Mouse (Mus musculus) liver, embryonic 12.5 days (tissue): ENCODE data around the gene Zfyve21. TPM values are rescaled to one million over a fixed set of nuclear protein-coding genes. Genes with fewer than 3 reads are reported as not detected.

ENCODE experiments used
- ATAC-seq: fragments of 200-750 bp; cut with Nextera tagmentation; 2 replicates; pipeline ENCODE4 v1.8.0; 2017; ENCODE audit warnings: moderate number of reproducible peaks, mild to moderate bottlenecking, moderate library complexity
- H3K27ac ChIP-seq: fragments of 300-500 bp; sonication (generic); 2 replicates; pipeline ENCODE4 v1.5.1; 2016; ENCODE audit warnings: mild to moderate bottlenecking
- H3K27me3 ChIP-seq: fragments of 300-500 bp; sonication (generic); replicated peaks from 2 replicates; pipeline ENCODE4 v1.6.1; 2016; ENCODE audit warnings: mild to moderate bottlenecking, moderate library complexity
- H3K36me3 ChIP-seq: fragments of 300-500 bp; sonication (generic); 2 replicates; pipeline ENCODE4 v1.6.1; 2016; ENCODE audit warnings: mild to moderate bottlenecking, moderate library complexity
- H3K4me1 ChIP-seq: fragments of 300-500 bp; sonication (generic); 2 replicates; pipeline ENCODE4 v1.6.1; 2016
- H3K4me2 ChIP-seq: fragments of 300-500 bp; sonication (generic); 2 replicates; pipeline ENCODE4 v1.6.1; 2016; ENCODE audit warnings: mild to moderate bottlenecking, moderate library complexity
- H3K4me3 ChIP-seq: fragments of 300-500 bp; sonication (generic); 2 replicates; pipeline ENCODE4 v1.5.1; 2016; ENCODE audit warnings: mild to moderate bottlenecking, moderate library complexity
- H3K9ac ChIP-seq: fragments of 300-500 bp; sonication (generic); 2 replicates; pipeline ENCODE4 v1.6.1; 2016; ENCODE audit warnings: mild to moderate bottlenecking, moderate library complexity
- H3K9me3 ChIP-seq: fragments of 300-500 bp; sonication (generic); replicated peaks from 2 replicates; pipeline ENCODE4 v1.6.1; 2016; ENCODE audit warnings: mild to moderate bottlenecking, moderate library complexity
- WGBS: fragments of 180-500 bp; shearing (Covaris S2); methylation state at CpG from one replicate; pipeline ENCODE4 v1.1.7; 2016; ENCODE audit not compliant: insufficient replicate concordance; 5-methylcytosine and 5-hydroxymethylcytosine counted together
- polyA plus RNA-seq: library from polyadenylated mRNA; unstranded; fragments of >200 nt; fragmentation: Nextera tagmentation; extraction: Ambion mirVana; gene quantifications from 2 replicates; pipeline ENCODE4 v1.2.1, GENCODE M21; 2016

Zfyve21 gene
- polyA plus RNA-seq, 1 experiment from 2014 or later, result 61.9 TPM

DNA sequence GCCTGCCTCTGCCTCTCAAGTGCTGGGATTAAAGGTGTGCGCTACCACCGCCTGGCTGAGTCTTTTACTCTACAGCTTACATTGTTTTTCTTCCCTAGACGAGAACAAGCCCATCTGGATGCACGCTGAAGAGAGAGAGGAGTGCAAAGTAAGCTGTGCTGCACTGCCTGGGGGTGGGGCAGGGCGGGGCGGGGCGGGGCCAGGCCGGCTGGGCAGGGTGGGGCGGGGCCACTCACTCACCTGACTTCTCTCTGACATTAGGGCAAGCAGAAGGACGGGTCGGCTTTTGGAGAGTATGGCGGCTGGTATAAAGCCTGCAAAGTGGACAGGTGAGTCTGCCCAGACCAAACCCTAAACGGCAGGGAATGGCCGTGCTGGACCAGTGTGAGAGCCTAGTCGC is 28.8 kb upstream of the Zfyve21 start:
- peaks cover 27% of the 10 kb centered on the region for H3K4me1 ChIP-seq
- no peak overlapping the region for H3K27ac ChIP-seq
- H3K27me3 ChIP-seq, result no peaks in the 10 kb centered on the region
- WGBS, result 59% methylated on average over 15 of the region's 15 CpGs
- H3K9ac ChIP-seq, result no peak overlapping the region
- H3K36me3 ChIP-seq, result peaks cover 98% of the 10 kb centered on the region
- no peak overlapping the region for H3K4me2 ChIP-seq
- no peaks in the 10 kb centered on the region for H3K9me3 ChIP-seq
- ATAC-seq, result no peak
- no peak overlapping the region for H3K4me3 ChIP-seq

DNA sequence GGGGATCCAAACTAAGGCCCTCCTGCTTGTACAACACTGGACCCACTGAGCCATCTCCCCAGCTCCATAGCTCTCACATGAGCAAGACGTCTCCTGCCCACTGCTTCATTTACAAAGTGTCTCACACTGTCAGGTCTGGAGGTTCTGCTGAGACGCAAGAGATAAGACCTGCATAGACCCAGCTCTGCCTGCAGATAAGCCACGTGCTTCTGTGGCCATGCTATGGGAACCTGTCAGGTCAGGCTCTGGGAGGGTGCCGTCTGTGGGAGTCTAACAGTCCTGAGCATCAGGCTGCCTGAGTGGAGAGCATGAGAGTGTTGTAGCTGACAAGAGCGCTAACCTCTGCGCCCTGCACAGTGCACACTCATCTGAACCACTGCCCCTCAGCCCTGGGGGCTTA is 27.0 kb upstream of the Zfyve21 start:
- Histone ChIP-seq H3K9me3 (no peaks in the 10 kb centered on the region), H3K36me3 (peaks cover 98% of the 10 kb centered on the region), H3K27ac (no peak overlapping the region), H3K4me3 (no peak overlapping the region), H3K4me1 (peaks cover 32% of the 10 kb centered on the region), H3K9ac (no peak overlapping the region), H3K27me3 (no peaks in the 10 kb centered on the region), H3K4me2 (no peak overlapping the region)
- peak; percentile 83 for ATAC-seq
- 45% methylated on average over 6 of the region's 6 CpGs for WGBS

DNA sequence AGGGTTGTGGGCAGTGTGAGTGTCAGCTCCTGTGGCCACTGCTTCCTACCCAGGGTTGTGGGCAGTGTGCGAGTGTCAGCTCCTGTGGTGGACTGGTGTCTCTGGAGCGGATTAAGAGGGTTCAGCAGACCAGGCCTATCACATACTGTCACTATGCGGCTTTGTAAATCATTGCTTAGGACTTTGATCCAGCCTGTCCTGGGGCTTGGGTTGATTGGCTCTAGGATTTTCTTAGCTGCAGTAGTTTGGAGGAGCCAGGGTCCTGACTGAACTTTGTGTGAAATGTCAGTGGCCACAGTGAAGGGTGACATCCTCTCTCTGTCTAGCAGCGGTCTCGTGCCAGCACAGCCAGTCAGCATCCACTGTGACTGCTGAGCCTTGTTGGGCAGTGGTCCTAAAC is 23.9 kb upstream of the Zfyve21 start:
- Histone ChIP-seq H3K9me3 (no peaks in the 10 kb centered on the region), H3K36me3 (peaks cover 99% of the 10 kb centered on the region), H3K4me2 (no peak overlapping the region), H3K27me3 (no peaks in the 10 kb centered on the region), H3K27ac (peak overlapping the region; percentile 66), H3K4me1 (peaks cover 40% of the 10 kb centered on the region), H3K4me3 (no peak overlapping the region), H3K9ac (no peak overlapping the region)
- peak; percentile 10; the same call in 1 of the 2 replicates for ATAC-seq
- WGBS, result 90% methylated on average over 5 of the region's 5 CpGs

DNA sequence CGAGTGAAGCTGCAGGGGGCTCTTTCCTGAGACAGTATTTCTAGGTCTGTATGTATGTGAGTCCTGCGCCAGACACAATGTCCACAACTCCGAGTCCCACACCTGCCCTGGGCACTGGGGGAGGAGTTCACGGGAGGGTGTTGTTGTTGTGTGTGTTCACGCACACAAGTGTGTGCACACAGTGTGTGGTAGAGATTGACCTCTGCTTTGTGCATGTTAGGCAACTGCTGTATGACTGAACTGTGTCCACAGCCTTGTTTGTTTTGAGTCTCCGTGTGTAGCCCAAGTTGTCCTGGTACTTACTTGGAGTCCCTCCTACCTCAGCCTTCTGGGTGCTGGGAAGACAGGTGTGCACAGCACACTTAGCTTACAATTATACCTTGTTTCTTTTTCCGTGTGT is 23.3 kb upstream of the Zfyve21 start:
- Histone ChIP-seq H3K9me3 (no peaks in the 10 kb centered on the region), H3K9ac (no peak overlapping the region), H3K27ac (peak overlapping the region; percentile 57; the same call in 1 of the 2 replicates), H3K4me3 (no peak overlapping the region), H3K4me1 (peaks cover 35% of the 10 kb centered on the region), H3K36me3 (peaks cover 99% of the 10 kb centered on the region), H3K27me3 (no peaks in the 10 kb centered on the region), H3K4me2 (no peak overlapping the region)
- WGBS, result 79% methylated on average over 7 of the region's 7 CpGs
- no peak for ATAC-seq

- Histone ChIP-seq H3K9me3 (no peaks in the 10 kb centered on the region), H3K27me3 (no peaks in the 10 kb centered on the region), H3K4me1 (peaks cover 27% of the 10 kb centered on the region), H3K4me2 (no peak overlapping the region), H3K4me3 (no peak overlapping the region), H3K36me3 (peaks cover 99% of the 10 kb centered on the region), H3K9ac (no peak overlapping the region), H3K27ac (no peak overlapping the region)
- 83% methylated on average over 13 of the region's 13 CpGs for WGBS
- no peak for ATAC-seq
Observed at GRCm38 (mm10) chr12:111791474-111792104, 22.4 kb upstream of the Zfyve21 start.

DNA sequence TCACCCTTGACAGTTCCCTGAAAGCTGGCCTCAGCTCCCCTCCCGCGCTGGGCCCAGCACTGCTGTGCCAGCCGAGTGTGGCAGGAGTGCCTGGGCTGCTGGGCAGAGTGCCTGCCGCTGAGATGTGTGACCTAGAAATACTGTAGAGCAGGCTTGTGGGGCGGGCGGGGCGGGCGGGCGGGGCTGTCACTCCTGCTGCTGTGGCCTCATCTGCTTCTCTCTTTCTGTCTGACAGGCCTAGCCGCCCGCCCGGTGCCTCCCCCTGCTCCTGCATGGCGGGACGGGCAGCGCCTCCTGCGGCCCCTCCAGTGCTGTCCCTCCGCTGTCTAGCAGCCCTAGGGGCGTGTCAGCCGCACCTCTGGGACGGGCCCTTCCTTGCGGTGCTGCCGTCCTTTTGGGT is 19.9 kb upstream of the Zfyve21 start:
- Histone ChIP-seq H3K36me3 (peaks cover 93% of the 10 kb centered on the region), H3K9ac (peak overlapping the region; percentile 28), H3K4me1 (peaks cover 19% of the 10 kb centered on the region), H3K4me2 (peak overlapping the region; percentile 38), H3K27ac (no peak overlapping the region), H3K9me3 (no peaks in the 10 kb centered on the region), H3K27me3 (no peaks in the 10 kb centered on the region), H3K4me3 (no peak overlapping the region)
- 40% methylated on average over 22 of the region's 22 CpGs for WGBS
- peak; percentile 73 for ATAC-seq

DNA sequence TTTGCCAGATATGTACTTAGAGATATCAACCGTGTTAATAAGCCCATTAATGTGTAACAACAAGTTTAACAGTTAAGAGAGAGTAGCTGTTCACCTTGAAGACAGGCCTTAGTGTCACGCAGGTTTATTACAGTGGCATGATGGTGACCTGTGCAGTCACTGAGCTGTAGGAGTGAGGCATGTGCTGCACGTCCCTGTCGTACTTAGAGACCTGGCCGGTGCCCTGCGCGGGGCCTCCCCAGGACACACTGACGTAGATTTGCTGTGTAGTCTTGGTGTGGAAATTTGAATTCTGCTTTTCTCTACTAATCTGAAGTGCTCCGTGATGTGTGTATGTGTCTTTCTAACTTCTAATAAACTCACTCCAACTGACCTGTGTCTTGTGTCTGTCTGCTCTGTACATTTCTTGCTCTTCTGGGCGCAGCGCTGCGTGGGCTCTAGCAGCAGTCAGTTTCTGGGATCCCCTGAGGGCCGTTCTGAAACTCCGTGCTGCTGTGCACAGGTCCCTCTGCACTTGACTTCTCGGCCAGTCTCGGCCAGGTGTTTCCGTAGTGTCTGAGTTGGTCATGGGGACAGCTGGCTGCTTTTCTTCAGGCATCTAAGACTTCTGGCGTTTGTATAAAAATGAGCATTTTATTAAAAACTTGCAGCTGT is 19.3 kb upstream of the Zfyve21 start:
- no peak for ATAC-seq
- Histone ChIP-seq H3K4me1 (peaks cover 19% of the 10 kb centered on the region), H3K36me3 (peaks cover 92% of the 10 kb centered on the region), H3K4me3 (no peak overlapping the region), H3K27ac (no peak overlapping the region), H3K4me2 (peak overlapping the region; percentile 38), H3K27me3 (no peaks in the 10 kb centered on the region), H3K9ac (peak overlapping the region; percentile 28; the same call in 1 of the 2 replicates), H3K9me3 (no peaks in the 10 kb centered on the region)
- 89% methylated on average over 18 of the region's 18 CpGs for WGBS

- no peak for ATAC-seq
- WGBS, result 89% methylated on average over 28 of the region's 28 CpGs
Observed at GRCm38 (mm10) chr12:111795180-111795895, 18.6 kb upstream of the Zfyve21 start.

DNA sequence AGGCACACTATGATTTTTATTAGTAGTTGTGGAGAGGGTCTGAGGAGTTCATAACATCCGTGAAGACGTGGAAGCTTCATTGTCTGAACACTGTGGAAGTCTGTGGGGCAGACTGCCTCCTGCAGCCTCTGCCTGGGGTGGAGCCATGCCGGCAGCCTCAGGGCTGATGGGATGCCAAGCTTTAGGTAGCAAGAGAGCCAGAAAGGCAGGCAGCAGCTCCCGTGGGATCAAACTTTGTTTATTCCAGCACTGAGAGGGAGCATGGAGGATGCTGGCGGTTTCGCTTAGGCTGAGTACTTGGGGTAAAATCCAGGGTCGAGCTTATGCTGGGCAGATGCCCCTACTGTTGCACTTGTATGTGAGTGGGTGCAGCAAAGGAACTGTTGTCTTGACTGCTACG is 16.7 kb upstream of the Zfyve21 start:
- Histone ChIP-seq H3K27ac (no peak overlapping the region), H3K4me3 (no peak overlapping the region), H3K9ac (no peak overlapping the region), H3K4me1 (peaks cover 14% of the 10 kb centered on the region), H3K4me2 (no peak overlapping the region), H3K9me3 (no peaks in the 10 kb centered on the region), H3K27me3 (no peaks in the 10 kb centered on the region), H3K36me3 (peaks cover 91% of the 10 kb centered on the region)
- 81% methylated on average over 8 of the region's 8 CpGs for WGBS
- no peak for ATAC-seq

More at GRCm38 (mm10) chr12:111795180-111795895, 18.6 kb upstream of the Zfyve21 start:
- H3K4me2 ChIP-seq, result no peak overlapping the region
- H3K36me3 ChIP-seq, result peaks cover 92% of the 10 kb centered on the region
- no peak overlapping the region for H3K9ac ChIP-seq
- no peak overlapping the region for H3K4me3 ChIP-seq
- H3K27ac ChIP-seq, result no peak overlapping the region
- H3K4me1 ChIP-seq, result peaks cover 19% of the 10 kb centered on the region
- no peaks in the 10 kb centered on the region for H3K9me3 ChIP-seq
- no peaks in the 10 kb centered on the region for H3K27me3 ChIP-seq

DNA sequence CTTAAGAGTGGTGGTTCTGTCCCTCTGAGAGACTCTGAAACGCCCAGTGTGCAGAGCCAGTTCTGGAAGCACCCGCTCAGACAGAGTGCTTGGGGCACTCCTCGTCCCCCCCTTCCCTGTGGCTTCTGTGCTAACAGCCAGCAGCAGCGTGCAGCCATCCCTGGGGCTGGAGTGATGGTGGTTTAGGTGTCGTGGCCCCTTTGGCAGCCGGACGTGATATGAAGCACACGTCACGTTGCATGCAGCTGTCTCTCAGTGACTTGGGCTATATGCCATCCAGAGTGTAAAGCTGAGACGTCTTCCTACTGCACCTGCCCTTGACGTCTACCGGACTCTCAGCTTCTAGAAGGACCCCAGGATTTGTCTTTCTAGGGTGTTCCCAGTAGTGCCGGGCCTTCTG is 15.5 kb upstream of the Zfyve21 start:
- peaks cover 12% of the 10 kb centered on the region for H3K4me1 ChIP-seq
- no peak for ATAC-seq
- H3K4me3 ChIP-seq, result no peak overlapping the region
- H3K4me2 ChIP-seq, result no peak overlapping the region
- H3K9me3 ChIP-seq, result no peaks in the 10 kb centered on the region
- no peak overlapping the region for H3K27ac ChIP-seq
- H3K9ac ChIP-seq, result no peak overlapping the region
- H3K27me3 ChIP-seq, result no peaks in the 10 kb centered on the region
- WGBS, result 89% methylated on average over 13 of the region's 13 CpGs
- H3K36me3 ChIP-seq, result peaks cover 92% of the 10 kb centered on the region

- WGBS, result 84% methylated on average over 10 of the region's 10 CpGs
- Histone ChIP-seq H3K36me3 (peaks cover 92% of the 10 kb centered on the region), H3K27ac (no peak overlapping the region), H3K27me3 (no peaks in the 10 kb centered on the region), H3K4me1 (no peaks in the 10 kb centered on the region), H3K4me2 (no peak overlapping the region), H3K9ac (no peak overlapping the region), H3K9me3 (no peaks in the 10 kb centered on the region), H3K4me3 (no peak overlapping the region)
- ATAC-seq, result no peak
Observed at GRCm38 (mm10) chr12:111800459-111801183, 13.3 kb upstream of the Zfyve21 start.

DNA sequence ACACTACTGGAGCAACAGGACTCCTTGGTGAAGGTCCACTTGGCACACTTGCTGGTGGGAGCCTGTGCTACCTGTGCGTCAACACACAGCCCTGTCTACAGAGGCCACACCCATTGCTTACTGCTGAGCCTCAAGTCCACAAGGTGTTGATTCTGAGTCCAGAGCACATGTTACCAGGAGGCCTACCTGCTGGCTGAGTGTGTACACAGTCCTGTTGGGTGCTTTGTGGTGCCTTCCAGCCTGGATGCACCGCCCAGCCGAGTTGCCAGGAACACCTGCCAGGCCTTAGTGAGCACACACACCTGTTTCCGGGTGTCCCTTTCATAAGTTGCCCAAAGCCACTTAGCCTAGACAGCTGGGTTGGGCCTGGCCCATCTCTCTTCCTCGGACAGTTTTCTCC is 10.4 kb upstream of the Zfyve21 start:
- Histone ChIP-seq H3K4me1 (no peaks in the 10 kb centered on the region), H3K9ac (no peak overlapping the region), H3K9me3 (no peaks in the 10 kb centered on the region), H3K27ac (no peak overlapping the region), H3K36me3 (peaks cover 98% of the 10 kb centered on the region), H3K27me3 (no peaks in the 10 kb centered on the region), H3K4me3 (no peak overlapping the region), H3K4me2 (no peak overlapping the region)
- WGBS, result 74% methylated on average over 5 of the region's 5 CpGs
- no peak for ATAC-seq
